Mouse (Mus musculus) C2C12 (cell line): ENCODE results near the gene Ercc5.

Experiments used
- CEBPB ChIP-seq: IDR thresholded peaks from one replicate; pipeline ENCODE4 v1.6.1; 2011; ENCODE audit warnings: low read depth, mild to moderate bottlenecking, control low read depth, moderate library complexity
- CTCF ChIP-seq: IDR thresholded peaks from one replicate; pipeline ENCODE4 v1.5.1; 2011; ENCODE audit not compliant: control insufficient read depth, insufficient read depth, insufficient read length
- MAX ChIP-seq: IDR thresholded peaks from one replicate; pipeline ENCODE4 v1.6.1; 2011; ENCODE audit warnings: mild to moderate bottlenecking, control low read depth
- MYOG ChIP-seq: IDR thresholded peaks from one replicate; pipeline ENCODE4 v1.6.1; 2011; ENCODE audit not compliant: control insufficient read depth, insufficient read length; ENCODE audit errors: extremely low read depth
- USF1 ChIP-seq: IDR thresholded peaks from one replicate; pipeline ENCODE4 v1.6.1; 2011; ENCODE audit warnings: low read depth, mild to moderate bottlenecking, control low read depth, moderate library complexity

- no peak for TF ChIP-seq CTCF
- TF ChIP-seq CEBPB: no peak
- no peak for TF ChIP-seq MAX
- no peak for TF ChIP-seq USF1
- TF ChIP-seq MYOG: no peak
These were observed 27.5 kb upstream of the Ercc5 start for GRCm38 (mm10) chr1:44120074-44120406.
